Mouse (Mus musculus) layer of hippocampus, adult 18-20 months (tissue): ENCODE data around the gene Rbfox3. TPM values are rescaled to one million over a fixed set of nuclear protein-coding genes. Genes with fewer than 3 reads are reported as not detected.

Experiments
- DNase-seq, 2 experiments: peaks; one replicate each; pipeline ENCODE4 v3.0.0; 2022; ENCODE audit warnings: low spot score in 2 of 2
- total RNA-seq, 2 experiments: library from RNA; stranded (reverse); gene quantifications; 2 replicates each; pipeline ENCODE4 v1.2.3; 2021

Gene Rbfox3
- total RNA-seq, 2 experiments from 2014 or later = 264 to 275 TPM

DNA sequence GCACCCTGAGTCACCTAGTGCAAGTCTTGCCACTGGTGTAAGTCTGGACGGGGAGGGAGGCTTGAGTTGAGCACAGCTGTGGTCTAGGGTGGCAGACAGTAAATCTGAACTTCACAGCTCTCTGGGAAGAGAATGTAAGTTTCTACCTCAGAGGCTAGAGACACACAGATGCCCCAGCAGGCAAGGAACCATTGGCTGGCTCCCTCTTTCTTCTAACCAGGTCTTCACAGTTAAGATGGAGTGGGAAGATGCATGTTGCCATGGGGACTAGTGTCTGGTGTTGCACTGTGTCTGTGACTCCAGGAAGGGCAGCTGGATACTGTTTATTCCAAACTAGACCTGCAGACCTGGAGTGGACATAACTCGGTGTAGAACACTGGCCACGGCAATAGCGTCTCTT, 348.6 kb downstream of the Rbfox3 start:
- no peak for DNase-seq

DNA sequence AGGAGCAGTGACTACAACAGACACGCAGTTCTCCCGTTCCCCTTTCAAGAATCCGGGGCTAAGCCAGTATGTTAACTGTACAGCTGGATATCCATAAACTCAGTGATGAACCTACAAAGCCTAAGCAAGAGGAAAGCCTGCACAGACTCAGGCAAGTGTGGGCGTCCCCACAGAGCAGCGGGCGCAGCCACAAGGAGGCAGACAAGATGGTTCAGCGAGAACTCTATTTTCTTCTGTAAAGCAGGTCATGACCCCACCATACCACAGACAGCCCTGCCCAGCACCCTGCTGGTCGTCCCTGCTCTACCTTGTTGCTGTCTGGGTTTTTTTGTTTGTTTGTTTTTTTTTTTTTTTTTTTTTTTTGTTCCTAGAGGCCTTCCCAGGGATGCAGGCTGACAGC, 353.2 kb downstream of the Rbfox3 start:
- DNase-seq = peak in 1 of 2 experiments; percentile 48

DNA sequence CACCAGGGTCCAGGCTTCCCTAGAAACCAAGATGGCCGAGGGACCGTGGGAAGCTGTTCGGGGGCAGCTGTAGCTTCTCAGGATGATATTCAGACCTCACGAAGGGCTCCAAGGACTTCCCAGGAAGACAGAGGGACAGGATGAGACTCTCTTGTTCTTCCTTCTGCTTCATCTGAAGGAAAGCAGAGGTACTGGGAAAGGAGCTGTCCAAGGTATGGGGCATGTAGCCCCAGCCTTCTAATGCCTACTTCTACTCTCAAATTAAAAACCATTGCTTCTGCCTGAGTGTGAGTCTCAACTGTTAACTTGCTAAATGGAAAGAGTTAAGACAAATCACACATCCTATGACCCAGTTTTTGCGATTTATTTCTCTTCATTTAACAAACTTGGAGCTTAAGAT, 355.8 kb downstream of the Rbfox3 start:
- DNase-seq = no peak

DNA sequence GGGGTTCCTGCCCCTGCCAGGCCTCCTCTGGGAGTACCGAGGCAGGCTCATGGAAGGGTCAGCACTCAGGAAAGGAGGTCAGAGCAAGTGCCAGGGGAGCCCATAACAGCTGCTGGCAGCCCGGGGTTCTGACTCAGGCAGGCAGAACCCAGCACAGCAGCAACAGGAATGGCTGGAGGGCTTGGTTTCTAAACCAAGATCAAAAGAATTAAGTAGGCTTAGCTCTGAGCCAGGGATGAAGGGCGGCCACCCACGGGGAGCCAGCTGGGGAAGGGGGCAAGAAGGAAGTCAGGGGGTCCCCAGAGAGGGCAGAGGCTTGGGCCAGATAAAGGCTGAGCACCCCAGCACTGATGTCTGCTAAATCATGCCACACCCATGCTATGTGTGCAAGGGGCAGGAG, 356.9 kb downstream of the Rbfox3 start:
- no peak for DNase-seq

DNA sequence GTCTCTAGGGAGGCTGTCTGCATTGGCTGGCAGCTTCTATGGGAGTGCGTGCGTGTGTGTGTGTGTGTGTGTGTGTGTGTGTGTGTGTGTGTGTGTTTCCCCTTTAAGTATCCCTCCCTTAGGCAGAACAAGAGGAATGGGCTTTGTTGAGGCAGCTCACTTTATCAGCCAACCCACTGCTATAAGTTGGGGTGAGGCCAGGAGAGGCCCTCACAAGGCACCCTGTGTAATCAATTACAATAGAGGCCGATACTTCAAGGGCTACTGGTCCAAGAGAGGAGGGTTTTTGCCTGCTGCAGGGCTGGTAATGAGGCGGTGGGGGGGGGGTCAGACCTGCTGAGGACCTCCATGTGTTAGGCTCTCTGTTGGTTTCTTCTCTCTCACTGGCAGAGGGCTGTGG, 357.5 kb downstream of the Rbfox3 start:
- no peak for DNase-seq

DNA sequence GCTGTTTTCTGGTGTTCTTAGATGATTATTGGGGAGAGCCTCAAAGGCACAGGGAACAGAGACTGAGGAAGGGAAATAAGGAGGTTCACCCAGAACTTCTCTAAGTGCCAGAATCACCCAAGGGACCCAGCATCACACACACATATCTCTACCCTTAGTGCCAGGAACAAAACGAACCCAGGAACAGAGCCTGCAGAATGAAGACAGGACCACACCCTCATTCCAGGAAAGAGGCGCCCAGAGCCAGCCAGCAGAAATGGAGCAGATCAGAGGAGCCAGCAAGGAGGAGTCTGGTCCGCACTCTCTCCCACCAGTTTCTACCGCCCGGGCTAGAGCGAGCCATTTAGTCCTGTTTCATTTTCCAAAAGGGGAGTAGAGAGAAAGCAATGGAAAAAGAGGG, 358.4 kb downstream of the Rbfox3 start:
- DNase-seq = no peak

DNA sequence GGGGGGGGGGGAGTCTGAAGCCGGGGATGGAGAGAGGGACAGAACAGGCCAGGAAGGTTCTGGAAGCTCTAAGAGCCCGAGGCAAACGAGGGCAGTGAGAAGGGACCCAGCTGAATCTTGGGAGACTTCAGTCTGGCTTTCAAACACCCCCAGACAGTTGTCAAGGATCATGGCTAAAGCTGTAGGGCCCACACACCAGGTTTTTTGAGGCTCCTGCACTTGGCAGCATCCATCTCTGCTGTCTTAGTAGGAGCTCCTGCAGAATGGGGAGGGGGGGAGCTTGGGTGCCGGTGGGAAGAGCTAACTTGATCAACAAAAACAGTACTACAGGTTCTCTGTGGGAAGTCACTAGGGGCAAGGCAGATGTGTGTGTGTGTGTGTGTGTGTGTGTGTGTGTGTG, 358.9 kb downstream of the Rbfox3 start:
- no peak for DNase-seq

DNA sequence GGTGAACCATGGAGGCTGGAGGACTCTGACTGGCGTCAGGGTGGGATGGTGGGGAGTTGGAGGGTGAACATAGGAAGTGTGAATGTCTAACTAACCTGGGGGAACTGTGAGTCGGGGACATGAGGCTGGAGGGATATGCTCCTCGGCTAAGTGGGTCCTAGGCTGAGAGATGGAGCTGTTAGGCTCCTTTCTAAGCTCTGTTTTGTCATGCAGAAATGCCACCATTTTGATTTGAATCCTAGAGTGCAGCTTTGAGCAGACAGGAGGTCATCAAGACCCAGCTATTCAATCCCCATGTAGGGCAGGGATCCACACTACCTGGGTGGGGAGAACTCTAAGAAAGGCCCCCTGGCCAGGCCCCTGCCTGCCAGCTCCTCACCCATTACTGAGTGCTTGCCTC, 359.7 kb downstream of the Rbfox3 start:
- no peak for DNase-seq

DNA sequence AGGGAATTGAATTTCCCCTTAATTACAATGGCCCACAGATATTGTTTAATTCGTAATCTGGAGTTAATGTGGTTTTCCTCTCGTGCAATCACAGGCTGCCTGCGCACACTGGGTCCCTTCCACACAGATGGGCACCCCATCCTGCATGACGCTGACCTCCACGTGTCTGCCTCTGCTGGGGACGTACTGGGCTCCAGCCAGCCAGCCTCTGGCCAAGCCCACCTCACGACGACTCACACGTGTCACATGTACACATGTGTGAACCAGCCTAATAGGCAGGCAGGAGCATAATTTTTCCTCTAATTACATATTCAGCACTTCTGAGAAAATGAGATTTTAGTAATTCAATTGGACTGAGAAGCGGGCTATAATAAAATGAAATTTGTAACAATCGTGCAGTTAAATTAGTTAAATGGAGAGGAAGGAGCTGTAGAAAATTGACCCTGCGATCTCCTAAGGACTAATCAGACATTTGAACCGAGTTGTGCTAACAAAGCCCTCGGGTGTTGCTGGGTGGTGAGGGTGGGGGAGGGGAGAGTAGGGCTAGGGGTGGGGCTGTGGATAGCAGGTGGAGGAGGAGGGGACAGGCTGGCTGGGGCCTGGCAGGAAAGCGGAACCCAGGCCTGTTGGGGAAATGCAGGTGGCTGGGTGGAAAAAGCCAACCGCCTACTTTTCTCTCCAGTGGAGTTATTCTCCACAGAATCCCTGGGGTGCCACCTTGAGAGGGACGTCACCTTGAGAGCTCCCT, 360.4 kb downstream of the Rbfox3 start:
- DNase-seq = no peak

DNA sequence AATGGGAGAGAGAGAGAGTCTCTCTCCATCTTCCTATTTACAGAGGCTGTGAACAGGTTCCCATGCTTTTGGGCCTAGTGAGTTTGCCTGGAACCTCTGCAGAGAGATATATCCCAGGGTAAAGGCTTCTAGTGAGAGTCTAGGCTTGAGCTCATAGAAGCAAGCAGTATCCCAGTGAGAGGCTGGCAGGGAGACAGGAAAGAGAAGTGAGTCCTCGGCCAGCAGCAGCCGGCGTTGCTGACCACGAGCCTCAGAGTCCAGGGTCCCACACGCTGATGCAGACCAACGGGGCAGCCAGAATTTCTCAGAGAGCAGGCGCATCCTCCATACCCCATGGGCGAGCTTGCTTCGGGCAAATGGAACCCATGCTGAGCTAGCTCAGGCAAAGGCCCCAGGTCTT, 363.2 kb downstream of the Rbfox3 start:
- DNase-seq = no peak

DNA sequence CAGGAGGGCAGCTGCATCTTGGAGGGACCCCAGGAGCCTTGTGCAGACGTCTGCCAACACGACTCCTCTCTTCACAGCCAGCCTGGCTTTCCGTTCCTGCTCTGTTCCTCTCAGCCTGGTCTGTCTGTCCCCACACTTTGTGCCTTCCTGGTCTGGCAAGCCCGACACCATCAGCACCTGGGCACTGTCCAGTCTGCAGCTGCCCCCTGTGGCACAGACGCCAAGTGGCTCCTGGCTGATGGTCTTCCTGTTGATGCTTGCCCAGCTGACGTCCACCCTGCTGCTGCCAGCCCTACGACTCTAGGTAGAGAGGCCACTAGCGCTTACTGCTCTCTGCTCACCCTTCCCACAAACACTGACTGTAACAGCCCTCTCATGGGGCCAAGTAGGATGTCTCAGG, 365.1 kb downstream of the Rbfox3 start:
- DNase-seq = no peak

DNA sequence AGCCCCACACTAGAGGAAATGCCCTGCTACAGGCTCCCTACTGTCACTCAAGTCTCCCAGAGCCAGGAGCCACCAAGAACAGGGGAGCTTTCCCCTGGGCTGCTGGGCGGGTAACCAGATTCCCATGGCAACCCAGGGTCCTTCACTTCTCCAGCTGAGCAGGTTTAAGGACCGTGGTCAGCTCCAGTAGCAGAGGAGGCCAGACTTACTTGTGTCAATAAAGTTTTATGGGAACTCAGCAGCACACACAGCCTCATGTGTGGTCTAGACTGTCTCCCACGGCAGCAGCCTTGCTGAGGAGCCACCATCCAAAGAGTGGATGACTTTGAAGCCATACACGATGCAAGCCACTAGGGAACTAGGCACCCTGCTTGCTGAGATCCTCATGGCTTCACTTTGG, 365.7 kb downstream of the Rbfox3 start:
- no peak for DNase-seq

DNA sequence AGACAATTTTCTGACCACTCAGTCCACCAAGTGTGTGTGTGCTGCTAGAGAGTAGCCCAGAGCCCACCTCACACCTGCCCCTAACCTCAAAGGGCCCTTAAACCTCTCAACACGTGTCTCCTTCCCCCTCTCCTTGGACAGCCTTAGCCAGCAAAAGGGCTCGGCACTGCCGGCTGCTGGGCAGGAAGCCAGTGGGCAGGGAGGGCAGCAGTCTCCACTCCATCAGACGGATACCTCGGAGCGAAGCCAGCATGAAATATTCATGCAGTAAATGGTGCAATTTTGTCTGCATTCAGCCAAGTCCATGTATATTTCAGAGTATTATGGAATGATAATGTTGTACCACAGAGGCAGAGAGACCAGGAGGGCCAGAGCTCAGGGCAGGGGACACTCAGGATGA, 366.8 kb downstream of the Rbfox3 start:
- DNase-seq = no peak

DNA sequence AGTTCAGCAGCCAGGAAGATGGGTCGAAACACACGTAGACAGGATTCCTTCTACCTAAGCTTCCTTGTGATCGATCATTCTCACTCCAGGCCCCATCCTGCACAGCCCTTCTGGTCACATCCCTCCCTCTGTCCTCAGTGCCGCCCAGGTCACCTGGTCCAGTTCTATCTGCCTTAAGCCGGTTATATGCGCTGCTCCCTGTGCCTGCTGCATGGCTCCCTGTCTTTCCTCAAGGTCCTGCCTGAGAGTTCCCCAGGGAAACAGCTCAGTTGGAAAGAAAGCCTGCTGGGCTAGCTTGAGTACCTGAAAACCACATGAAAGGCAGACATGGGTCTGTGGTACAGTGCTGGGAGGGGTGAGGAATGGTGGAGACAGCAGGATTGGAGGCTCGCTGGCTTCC, 368.5 kb downstream of the Rbfox3 start:
- no peak for DNase-seq

DNA sequence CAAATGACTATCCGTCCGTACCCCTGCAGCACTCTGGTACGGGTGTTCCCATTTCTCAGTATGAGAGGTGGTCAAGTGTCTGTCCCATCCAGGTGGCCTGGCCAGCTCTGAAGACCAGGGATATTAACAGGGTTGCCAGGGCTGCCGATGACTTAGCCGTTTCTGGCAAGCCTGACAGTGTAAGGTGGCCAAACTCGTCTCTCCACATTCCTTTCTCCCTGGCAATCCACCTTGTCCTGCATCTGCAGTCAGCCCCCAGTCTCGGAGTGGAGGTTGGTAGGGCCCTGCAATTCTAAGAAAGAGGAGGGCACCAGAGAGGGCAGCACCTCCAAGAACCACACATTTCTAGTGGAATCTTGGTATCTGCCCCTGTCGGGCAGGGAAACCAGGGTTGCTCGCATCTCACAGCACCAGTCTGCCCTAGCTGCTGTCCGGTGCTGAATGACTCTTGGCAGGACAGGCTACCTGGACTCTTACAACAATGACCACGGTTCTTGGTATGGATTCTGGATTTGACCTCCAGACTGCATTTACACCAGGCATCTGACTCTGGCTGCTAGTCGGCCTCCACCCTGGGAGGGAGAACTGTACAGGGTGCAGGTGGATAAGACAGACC, 370.9 kb downstream of the Rbfox3 start:
- no peak for DNase-seq

DNA sequence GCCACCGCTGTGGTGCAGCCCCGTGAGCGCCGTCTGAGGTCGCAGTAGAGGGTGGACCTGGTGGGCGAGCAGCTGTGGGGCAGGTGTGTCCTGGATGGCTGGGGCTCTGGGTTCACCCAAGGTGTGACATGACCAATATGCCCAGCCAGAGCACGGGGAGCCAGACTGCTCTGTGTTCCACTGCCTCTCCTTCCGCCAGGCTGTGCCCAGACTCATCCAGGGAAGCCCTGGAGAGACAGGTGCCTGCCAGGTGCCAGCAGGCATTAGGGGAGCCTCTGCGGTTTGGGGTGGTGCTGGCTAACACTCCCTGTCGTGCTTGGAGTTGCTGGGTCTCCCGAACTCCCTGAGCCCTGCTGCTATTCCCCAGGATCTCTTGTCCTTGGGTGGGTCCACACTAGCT, 373.4 kb downstream of the Rbfox3 start:
- DNase-seq = no peak

DNA sequence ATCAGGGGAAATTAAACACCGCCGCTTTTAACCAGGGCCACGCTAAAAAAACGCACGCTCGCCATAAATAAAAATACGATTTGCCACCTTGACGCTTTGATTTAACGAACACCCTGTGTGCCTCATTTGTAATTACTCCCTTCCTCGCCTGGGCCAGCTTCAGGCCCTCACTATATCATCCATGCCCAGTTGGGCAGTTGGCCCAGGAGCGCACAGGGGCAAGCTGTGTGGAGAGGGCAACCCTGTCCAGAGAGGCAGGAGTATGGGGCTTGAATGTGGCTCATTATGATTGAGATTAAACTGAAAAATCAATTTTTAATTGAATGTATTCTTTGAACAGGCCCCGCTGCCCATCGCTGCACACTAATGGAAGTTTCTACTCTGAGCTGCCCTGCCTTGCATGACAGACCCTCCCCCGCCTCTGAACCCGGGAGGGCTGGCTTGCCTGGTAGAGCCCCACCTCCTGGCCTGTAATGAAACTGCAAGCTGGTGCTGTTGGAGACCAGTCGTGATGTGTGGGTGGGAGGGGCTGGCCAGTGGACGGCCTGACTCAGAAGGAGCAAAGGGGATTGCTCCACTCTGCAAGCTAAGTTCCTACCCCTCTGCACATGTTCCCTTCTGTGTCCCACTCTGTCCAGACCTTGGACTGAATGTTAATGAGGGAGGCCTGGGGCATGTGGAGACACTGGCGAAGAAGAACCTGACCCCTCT, 376.9 kb downstream of the Rbfox3 start:
- DNase-seq = no peak

DNA sequence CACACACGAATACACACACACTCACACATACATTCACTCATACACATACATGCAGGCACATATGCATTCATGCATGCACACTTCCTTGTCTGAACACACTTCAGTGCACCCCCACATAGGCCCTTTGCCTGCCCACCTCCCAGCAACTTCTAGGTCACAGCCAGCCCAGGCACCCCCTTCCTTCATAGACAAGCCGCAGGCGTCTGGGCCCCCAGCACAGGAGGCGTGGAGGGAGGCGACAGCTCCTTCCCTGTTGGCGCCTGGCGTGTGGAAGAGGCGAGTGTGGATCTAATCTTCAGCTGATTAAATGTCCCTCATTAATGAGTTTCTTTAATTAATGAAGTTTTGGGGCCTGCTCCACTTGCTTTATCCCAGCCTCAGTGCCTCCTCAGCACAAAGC, 381.1 kb downstream of the Rbfox3 start:
- no peak for DNase-seq

DNA sequence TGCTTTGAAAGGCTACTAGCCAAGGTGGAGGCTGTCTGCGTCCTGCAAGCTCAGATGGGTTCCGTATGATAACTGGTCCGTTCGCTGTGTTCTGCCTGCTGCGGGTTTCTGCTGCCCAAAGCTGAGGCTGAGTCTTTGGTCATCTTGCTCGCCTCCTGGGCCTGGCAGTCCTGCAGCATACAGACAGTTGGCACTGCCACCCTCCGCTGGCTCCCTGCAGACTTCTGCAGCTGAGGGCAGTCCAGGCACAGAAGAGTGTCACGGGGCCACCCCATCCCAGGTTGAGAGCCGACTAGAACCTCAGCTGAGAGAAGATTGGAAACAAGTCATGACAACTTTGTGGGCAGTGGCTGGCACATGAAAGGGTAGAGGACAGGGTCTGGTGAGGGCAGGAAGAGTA, 382.6 kb downstream of the Rbfox3 start:
- no peak for DNase-seq

DNA sequence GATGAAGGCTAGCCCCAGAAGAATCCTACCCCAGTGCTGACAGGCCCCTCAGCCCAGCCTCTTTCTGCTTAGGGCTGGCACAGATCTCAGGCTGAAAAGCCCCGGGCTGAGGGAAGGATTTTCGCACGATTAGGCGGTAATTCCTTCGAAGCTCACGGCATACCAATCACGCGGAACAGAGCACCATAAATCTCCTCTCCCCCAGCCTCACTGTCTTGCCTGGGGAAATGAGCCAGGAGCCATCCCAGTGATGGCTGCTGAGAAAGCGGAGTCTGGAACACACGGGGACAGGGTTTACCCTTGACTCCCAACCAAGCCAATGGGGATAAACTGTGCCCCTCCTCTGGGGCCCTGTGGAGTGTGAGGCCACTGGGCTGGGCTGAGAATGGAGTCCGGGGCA, 386.3 kb downstream of the Rbfox3 start:
- DNase-seq = no peak

DNA sequence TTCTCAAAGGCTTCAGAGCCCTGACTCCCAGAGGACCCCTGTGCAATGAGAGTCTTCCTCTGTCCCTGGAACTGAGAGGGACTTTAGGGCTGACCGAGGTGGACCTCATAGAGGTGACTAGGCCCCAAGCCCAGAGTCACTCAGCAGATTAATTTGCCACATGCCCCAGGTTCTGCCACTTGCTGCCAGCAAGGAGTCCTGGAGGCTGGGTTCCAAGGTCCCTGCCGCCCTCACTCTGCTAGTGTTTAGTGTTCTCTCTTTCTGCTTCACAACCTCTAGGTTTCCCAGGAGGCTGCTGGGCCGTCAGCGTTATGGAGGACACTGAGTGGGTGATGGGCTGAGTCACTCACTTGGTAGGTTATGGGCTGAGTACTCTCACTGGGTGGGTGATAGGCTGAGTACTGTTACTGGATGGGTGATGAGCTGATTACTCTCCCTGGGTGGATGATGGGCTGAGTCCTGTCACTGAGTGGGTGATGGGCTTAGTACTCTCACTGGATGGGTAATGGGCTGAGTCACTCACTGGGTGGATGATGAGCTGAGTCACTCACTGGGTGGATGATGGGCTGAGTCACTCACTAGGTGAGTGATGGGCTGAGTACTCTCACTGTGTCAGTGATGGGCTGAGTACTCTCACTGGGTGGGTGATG, 387.8 kb downstream of the Rbfox3 start:
- peak in 1 of 2 experiments; percentile 47 for DNase-seq

DNA sequence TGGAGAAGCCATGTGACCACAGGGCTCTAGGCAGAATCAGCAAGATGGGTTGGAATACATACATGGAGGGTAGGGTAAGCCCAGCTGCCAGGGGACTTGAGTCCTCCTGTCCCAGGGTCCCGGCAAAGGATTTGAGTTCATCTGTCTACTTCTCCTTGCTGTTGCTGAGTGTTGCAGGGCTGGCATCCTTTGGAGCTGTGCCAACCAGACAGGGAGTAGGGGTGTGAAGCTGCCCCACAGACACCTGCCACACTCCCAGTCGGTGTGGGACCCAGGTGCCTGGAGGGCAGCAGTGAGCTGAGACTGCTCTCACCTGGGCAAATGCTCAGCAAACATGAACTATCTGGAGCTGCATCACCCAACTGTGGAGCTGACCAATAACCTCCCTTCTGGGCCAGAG, 390.5 kb downstream of the Rbfox3 start:
- DNase-seq = no peak
